Mouse (Mus musculus): ENCODE data around the gene Ccdc186.
A peak's percentile ranks its signal among the peaks of the same experiment; 100 is the strongest.

The Ccdc186 gene

GRCm38 (mm10) chr19:56821798-56822447 is at the start of gene Ccdc186:
TSS of gene Ccdc186 (minus strand) at chr19:56822190.
- DNase-seq (ENCODE audit: low spot score) = peak; percentile 93

- no peak for DNase-seq (ENCODE audit: low spot score)
Observed at GRCm38 (mm10) chr19:56867701-56868100, 45.7 kb upstream of the Ccdc186 start.

- no peak for DNase-seq (ENCODE audit: low spot score)
Observed at GRCm38 (mm10) chr19:56856455-56856854, 34.5 kb upstream of the Ccdc186 start.

- DNase-seq (ENCODE audit: low spot score) = no peak
Observed at GRCm38 (mm10) chr19:56852590-56852989, 30.6 kb upstream of the Ccdc186 start.

- DNase-seq (ENCODE audit: low spot score) = no peak
Observed at GRCm38 (mm10) chr19:56842974-56843373, 21.0 kb upstream of the Ccdc186 start.

GRCm38 (mm10) chr19:56838942-56839706 is 17.1 kb upstream of the Ccdc186 start:
- DNase-seq (ENCODE audit: low spot score) = no peak

- no peak for DNase-seq (ENCODE audit: low spot score)
Observed at GRCm38 (mm10) chr19:56835340-56835739, 13.3 kb upstream of the Ccdc186 start.

- DNase-seq (ENCODE audit: low spot score) = no peak
Observed at GRCm38 (mm10) chr19:56830163-56830562, 8.2 kb upstream of the Ccdc186 start.

GRCm38 (mm10) chr19:56829267-56829666 is 7.3 kb upstream of the Ccdc186 start:
- DNase-seq (ENCODE audit: low spot score) = no peak

GRCm38 (mm10) chr19:56828305-56828704 is 6.3 kb upstream of the Ccdc186 start:
- peak; percentile 37 for DNase-seq (ENCODE audit: low spot score)

- DNase-seq (ENCODE audit: low spot score) = no peak
Observed at GRCm38 (mm10) chr19:56826047-56826631, 4.1 kb upstream of the Ccdc186 start, which contains the start of gene Tdrd1. TSS of gene Tdrd1 (plus strand) at chr19:56826209.

- DNase-seq (ENCODE audit: low spot score) = no peak
Observed at GRCm38 (mm10) chr19:56822448-56822836, 452 bp upstream of the Ccdc186 start.

- DNase-seq (ENCODE audit: low spot score) = no peak
Observed at GRCm38 (mm10) chr19:56821040-56821797, 771 bp downstream of the Ccdc186 start.

- DNase-seq (ENCODE audit: low spot score) = no peak
Observed at GRCm38 (mm10) chr19:56817851-56818526, 4.0 kb downstream of the Ccdc186 start.

- DNase-seq (ENCODE audit: low spot score) = no peak
Observed at GRCm38 (mm10) chr19:56813360-56813759, 8.6 kb downstream of the Ccdc186 start.

- peak; percentile 66 for DNase-seq (ENCODE audit: low spot score)
Observed at GRCm38 (mm10) chr19:56811590-56811989, 10.4 kb downstream of the Ccdc186 start.

- no peak for DNase-seq (ENCODE audit: low spot score)
Observed at GRCm38 (mm10) chr19:56810641-56811146, 11.3 kb downstream of the Ccdc186 start.

- DNase-seq (ENCODE audit: low spot score) = no peak
Observed at GRCm38 (mm10) chr19:56808771-56809170, 13.2 kb downstream of the Ccdc186 start.

- no peak for DNase-seq (ENCODE audit: low spot score)
Observed at GRCm38 (mm10) chr19:56807122-56807521, 14.9 kb downstream of the Ccdc186 start.

GRCm38 (mm10) chr19:56805366-56805765 is 16.6 kb downstream of the Ccdc186 start:
- DNase-seq (ENCODE audit: low spot score) = no peak

GRCm38 (mm10) chr19:56802352-56802746 is 19.6 kb downstream of the Ccdc186 start:
- no peak for DNase-seq (ENCODE audit: low spot score)

Data from yolk sac, embryonic 10.5 days (tissue).